Mouse (Mus musculus) frontal cortex, postnatal 36 days (tissue): Measurements from ENCODE around the gene Mtcl1.
A peak's percentile ranks its signal among the peaks of the same experiment; 100 is the strongest.

Experiments
- DNase-seq, 2 experiments: peaks; one replicate each; pipeline ENCODE4 v3.0.0; 2022; ENCODE audit warnings: low spot score in 2 of 2

The Mtcl1 gene

GRCm38 (mm10) chr17:66449460-66450341 is at the start of gene Mtcl1:
Gene Mtcl1, minus strand, starts transcription at chr17:66449750.
- DNase-seq: peak; percentile 86

GRCm38 (mm10) chr17:66498598-66498997 is 49.0 kb upstream of the Mtcl1 start:
- DNase-seq: no peak

GRCm38 (mm10) chr17:66496589-66496988 is 47.0 kb upstream of the Mtcl1 start:
- no peak for DNase-seq

GRCm38 (mm10) chr17:66490022-66490601 is 40.6 kb upstream of the Mtcl1 start:
- peak; percentile 71 to 81 for DNase-seq

GRCm38 (mm10) chr17:66486576-66486975 is 37.0 kb upstream of the Mtcl1 start:
- no peak for DNase-seq

- peak; percentile 76 to 86 for DNase-seq
Measured at GRCm38 (mm10) chr17:66485742-66486141, 36.2 kb upstream of the Mtcl1 start.

GRCm38 (mm10) chr17:66484965-66485364 is 35.4 kb upstream of the Mtcl1 start:
- DNase-seq: no peak

- no peak for DNase-seq
Measured at GRCm38 (mm10) chr17:66483651-66484454, 34.3 kb upstream of the Mtcl1 start.

- DNase-seq: no peak
Measured at GRCm38 (mm10) chr17:66481295-66481694, 31.7 kb upstream of the Mtcl1 start.

GRCm38 (mm10) chr17:66480491-66481278 is 31.1 kb upstream of the Mtcl1 start:
- DNase-seq: no peak

- no peak for DNase-seq
Measured at GRCm38 (mm10) chr17:66479813-66480490, 30.4 kb upstream of the Mtcl1 start.

- DNase-seq: peak; percentile 56 to 70
Measured at GRCm38 (mm10) chr17:66479311-66479710, 29.8 kb upstream of the Mtcl1 start.

- DNase-seq: no peak
Measured at GRCm38 (mm10) chr17:66473205-66473604, 23.7 kb upstream of the Mtcl1 start.

- no peak for DNase-seq
Measured at GRCm38 (mm10) chr17:66471775-66472174, 22.2 kb upstream of the Mtcl1 start.

- no peak for DNase-seq
Measured at GRCm38 (mm10) chr17:66471252-66471651, 21.7 kb upstream of the Mtcl1 start.

- DNase-seq: peak in 1 of 2 experiments; percentile 29
Measured at GRCm38 (mm10) chr17:66470020-66470419, 20.5 kb upstream of the Mtcl1 start.

GRCm38 (mm10) chr17:66457278-66457677 is 7.7 kb upstream of the Mtcl1 start:
- no peak for DNase-seq

- peak; percentile 91 for DNase-seq
Measured at GRCm38 (mm10) chr17:66451143-66451542, 1.6 kb upstream of the Mtcl1 start.

GRCm38 (mm10) chr17:66450526-66451070 is 1.0 kb upstream of the Mtcl1 start:
- no peak for DNase-seq
